Mouse (Mus musculus) embryonic facial prominence, embryonic 15.5 days (tissue): ENCODE data around the gene Baz2b. TPM values are rescaled to one million over a fixed set of nuclear protein-coding genes. Genes with fewer than 3 reads are reported as not detected.

ENCODE experiments used
- ATAC-seq: fragments of 200-750 bp; cut with Nextera tagmentation; 2 replicates; pipeline ENCODE4 v1.8.0; 2017; ENCODE audit warnings: low read depth, moderate TSS enrichment; ENCODE audit not compliant: insufficient number of reproducible peaks, low FRiP score, low TSS enrichment
- H3K27ac ChIP-seq: fragments of 300-500 bp; sonication (generic); replicated peaks from 2 replicates; pipeline ENCODE4 v1.5.1; 2015; ENCODE audit warnings: mild to moderate bottlenecking, inconsistent platforms
- H3K27me3 ChIP-seq: fragments of 300-500 bp; sonication (generic); 2 replicates; pipeline ENCODE4 v1.6.1; 2015; ENCODE audit warnings: inconsistent platforms
- H3K36me3 ChIP-seq: fragments of 300-500 bp; sonication (generic); 2 replicates; pipeline ENCODE4 v1.6.1; 2015; ENCODE audit warnings: mild to moderate bottlenecking, inconsistent platforms
- H3K4me1 ChIP-seq: fragments of 300-500 bp; sonication (generic); 2 replicates; pipeline ENCODE4 v1.6.1; 2015; ENCODE audit warnings: inconsistent platforms
- H3K4me2 ChIP-seq: fragments of 300-500 bp; sonication (generic); replicated peaks from 2 replicates; pipeline ENCODE4 v1.6.1; 2015; ENCODE audit warnings: mild to moderate bottlenecking, inconsistent platforms
- H3K4me3 ChIP-seq: fragments of 300-500 bp; sonication (generic); replicated peaks from 2 replicates; pipeline ENCODE4 v1.5.1; 2015; ENCODE audit warnings: mild to moderate bottlenecking, inconsistent platforms
- H3K9ac ChIP-seq: fragments of 300-500 bp; sonication (generic); 2 replicates; pipeline ENCODE4 v1.6.1; 2015; ENCODE audit warnings: inconsistent platforms
- H3K9me3 ChIP-seq: fragments of 300-500 bp; sonication (generic); replicated peaks from 2 replicates; pipeline ENCODE4 v1.6.1; 2016; ENCODE audit warnings: inconsistent platforms
- whole genome bisulfite sequencing: fragments of 180-500 bp; shearing (Covaris S2); methylation state at CpG from one replicate; pipeline ENCODE4 v1.1.7; 2015; 5-methylcytosine and 5-hydroxymethylcytosine counted together
- polyA plus RNA-seq: library from polyadenylated mRNA; unstranded; fragments of >200 nt; fragmentation: Nextera tagmentation; extraction: Ambion mirVana; gene quantifications from 2 replicates; pipeline ENCODE4 v1.2.1, GENCODE M21; 2015

Gene Baz2b
- polyA plus RNA-seq, 1 experiment from 2014 or later: 58.1 TPM

- 47% methylated on average over 10 of the region's 10 CpGs for WGBS
- Histone ChIP-seq H3K27me3 (no peaks in the 10 kb centered on the region), H3K9ac (no peak overlapping the region), H3K36me3 (no peaks in the 10 kb centered on the region), H3K9me3 (no peaks in the 10 kb centered on the region), H3K4me3 (no peak overlapping the region), H3K27ac (no peak overlapping the region), H3K4me1 (peaks cover 39% of the 10 kb centered on the region), H3K4me2 (no peak overlapping the region)
- no peak for ATAC-seq
These were observed 90.7 kb downstream of the Baz2b start for GRCm38 (mm10) chr2:60118684-60119558.

GRCm38 (mm10) chr2:60117867-60118266, 91.8 kb downstream of the Baz2b start:
- H3K4me1 ChIP-seq: peaks cover 43% of the 10 kb centered on the region
- ATAC-seq: no peak
- no peak overlapping the region for H3K9ac ChIP-seq
- H3K9me3 ChIP-seq: no peaks in the 10 kb centered on the region
- no peaks in the 10 kb centered on the region for H3K27me3 ChIP-seq
- H3K27ac ChIP-seq: no peak overlapping the region
- WGBS: 75% methylated on average over 9 of the region's 9 CpGs
- no peaks in the 10 kb centered on the region for H3K36me3 ChIP-seq
- H3K4me2 ChIP-seq: no peak overlapping the region
- no peak overlapping the region for H3K4me3 ChIP-seq

DNA sequence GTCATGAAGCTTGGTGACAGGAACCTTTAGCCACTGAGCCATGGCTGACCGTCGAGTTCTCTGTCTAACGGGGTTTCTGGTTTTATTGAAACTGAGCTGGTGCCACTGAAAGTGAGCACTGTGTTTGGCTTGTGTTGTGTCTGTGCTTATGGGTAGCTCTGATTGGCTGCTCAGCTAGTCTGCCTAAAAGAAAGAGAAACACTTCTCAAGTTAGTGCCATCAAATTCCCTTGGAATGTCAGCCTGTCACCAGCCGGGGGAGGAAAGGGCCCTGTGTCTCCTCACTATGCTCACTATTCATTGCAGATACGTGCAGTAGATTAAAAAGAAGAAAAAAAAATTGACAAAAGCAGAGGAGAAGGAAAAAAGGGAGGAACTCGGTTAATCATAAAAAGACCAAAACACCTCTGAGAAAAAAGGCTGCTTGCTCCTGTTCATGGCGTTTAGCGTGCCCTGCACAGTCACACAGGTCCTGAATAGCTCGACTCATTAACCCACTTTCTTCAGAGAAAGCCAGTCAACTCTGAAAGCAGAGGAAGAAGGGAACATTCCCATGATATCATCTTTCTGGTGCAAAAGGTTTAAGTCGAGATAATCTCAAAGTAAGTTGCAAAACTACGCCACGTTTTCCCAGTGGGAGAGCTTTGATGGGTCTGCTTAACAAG, 93.6 kb downstream of the Baz2b start:
- Histone ChIP-seq H3K27me3 (no peaks in the 10 kb centered on the region), H3K4me2 (no peak overlapping the region), H3K36me3 (peaks cover 4% of the 10 kb centered on the region), H3K9me3 (no peaks in the 10 kb centered on the region), H3K4me3 (no peak overlapping the region), H3K27ac (no peak overlapping the region), H3K9ac (no peak overlapping the region), H3K4me1 (peaks cover 39% of the 10 kb centered on the region)
- ATAC-seq: no peak
- 52% methylated on average over 12 of the region's 12 CpGs for WGBS

DNA sequence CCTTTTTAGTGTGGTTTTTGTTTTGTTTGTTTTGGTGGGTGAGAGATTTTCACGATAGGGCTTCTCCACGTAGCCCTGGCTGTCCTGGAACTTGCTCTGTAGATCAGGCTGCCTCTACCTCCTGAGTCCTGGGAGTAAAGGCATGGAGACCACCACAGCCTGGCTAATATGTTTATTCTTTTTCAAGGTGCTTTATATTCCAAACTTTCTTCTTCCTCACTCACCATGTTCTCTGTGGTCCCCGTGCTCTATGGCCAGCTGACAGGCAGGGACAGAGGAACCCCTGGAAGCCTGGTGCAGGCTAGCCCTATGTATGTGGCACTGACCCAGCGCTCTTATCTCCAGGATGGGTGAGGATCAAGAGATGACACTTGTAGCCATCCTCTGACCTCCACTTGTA, 94.7 kb downstream of the Baz2b start:
- ATAC-seq: no peak
- H3K4me2 ChIP-seq: no peak overlapping the region

GRCm38 (mm10) chr2:60113661-60114560, 95.7 kb downstream of the Baz2b start:
- no peak for ATAC-seq
- 75% methylated on average over 12 of the region's 12 CpGs for WGBS

More for the DNA sequence above, 94.7 kb downstream of the Baz2b start:
- no peak overlapping the region for H3K4me3 ChIP-seq
- H3K9me3 ChIP-seq: no peaks in the 10 kb centered on the region
- H3K27ac ChIP-seq: no peak overlapping the region
- H3K9ac ChIP-seq: no peak overlapping the region
- peaks cover 32% of the 10 kb centered on the region for H3K4me1 ChIP-seq
- no peaks in the 10 kb centered on the region for H3K27me3 ChIP-seq
- 80% methylated on average over 4 of the region's 4 CpGs for WGBS
- H3K36me3 ChIP-seq: peaks cover 10% of the 10 kb centered on the region

GRCm38 (mm10) chr2:60112116-60112515, 97.5 kb downstream of the Baz2b start:
- Histone ChIP-seq H3K4me2 (no peak overlapping the region), H3K36me3 (peaks cover 10% of the 10 kb centered on the region), H3K9ac (no peak overlapping the region), H3K9me3 (no peaks in the 10 kb centered on the region), H3K27ac (no peak overlapping the region), H3K4me1 (peaks cover 24% of the 10 kb centered on the region), H3K27me3 (no peaks in the 10 kb centered on the region), H3K4me3 (no peak overlapping the region)
- no peak for ATAC-seq
- 92% methylated on average over 2 of the region's 2 CpGs for WGBS

More at GRCm38 (mm10) chr2:60113661-60114560, 95.7 kb downstream of the Baz2b start:
- Histone ChIP-seq H3K4me2 (no peak overlapping the region), H3K27me3 (no peaks in the 10 kb centered on the region), H3K9me3 (no peaks in the 10 kb centered on the region), H3K9ac (no peak overlapping the region), H3K27ac (no peak overlapping the region), H3K36me3 (peaks cover 10% of the 10 kb centered on the region), H3K4me3 (no peak overlapping the region), H3K4me1 (peaks cover 28% of the 10 kb centered on the region)

- Histone ChIP-seq H3K36me3 (peaks cover 10% of the 10 kb centered on the region), H3K4me2 (no peak overlapping the region), H3K4me3 (no peak overlapping the region), H3K9ac (no peak overlapping the region), H3K27me3 (no peaks in the 10 kb centered on the region), H3K9me3 (no peaks in the 10 kb centered on the region), H3K27ac (no peak overlapping the region), H3K4me1 (peaks cover 5% of the 10 kb centered on the region; the same call in 1 of the 2 replicates)
- no peak for ATAC-seq
- 84% methylated on average over 3 of the region's 3 CpGs for WGBS
These were observed 100.6 kb downstream of the Baz2b start for GRCm38 (mm10) chr2:60109001-60109400.

DNA sequence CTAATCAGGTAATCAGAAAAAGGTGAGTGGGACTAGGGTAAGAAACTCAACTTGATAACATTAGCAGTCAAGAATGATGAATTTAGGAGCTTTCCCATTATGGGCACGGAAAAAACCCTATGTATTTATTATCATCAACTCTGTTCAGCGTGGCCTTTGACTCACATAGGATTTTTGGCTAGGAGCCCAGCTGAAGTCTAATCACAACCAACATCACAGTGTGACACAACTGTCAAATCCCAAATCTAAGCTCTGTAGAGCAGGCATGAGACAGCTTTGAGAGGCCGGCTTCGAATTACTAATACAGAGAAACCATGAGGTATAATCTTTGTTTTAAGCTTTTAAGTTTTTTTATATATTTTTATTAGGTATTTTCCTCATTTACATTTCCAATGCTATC, 113.0 kb downstream of the Baz2b start:
- H3K4me3 ChIP-seq: no peak overlapping the region
- H3K4me2 ChIP-seq: no peak overlapping the region
- H3K9me3 ChIP-seq: no peaks in the 10 kb centered on the region
- H3K27ac ChIP-seq: no peak overlapping the region
- 64% methylated on average over 4 of the region's 4 CpGs for WGBS
- no peaks in the 10 kb centered on the region for H3K27me3 ChIP-seq
- 0 out of 2 replicates have a peak, but pooled peaks cover 3% of the 10 kb centered on the region for H3K4me1 ChIP-seq
- no peak for ATAC-seq
- H3K36me3 ChIP-seq: 0 out of 2 replicates have a peak, but pooled peaks cover 4% of the 10 kb centered on the region
- H3K9ac ChIP-seq: no peak overlapping the region

DNA sequence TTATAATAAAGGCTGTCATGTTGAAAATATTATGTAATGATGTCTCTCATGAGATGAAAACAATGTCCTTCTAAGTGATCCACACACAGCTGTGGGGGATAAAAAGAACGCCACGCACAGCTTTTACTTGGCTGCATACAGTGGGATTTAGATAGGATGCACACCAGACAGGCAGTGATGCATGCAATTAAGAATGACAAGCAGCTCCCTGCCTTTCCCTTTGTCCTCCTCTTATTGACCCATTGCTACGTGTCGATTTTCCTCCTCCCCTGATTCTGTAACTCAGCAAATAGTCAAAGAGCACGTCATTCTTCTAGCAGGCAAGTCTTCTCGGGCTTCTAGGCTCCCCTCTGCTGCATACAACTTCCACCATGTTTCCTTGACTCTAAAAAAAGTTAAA, 119.4 kb downstream of the Baz2b start:
- H3K4me3 ChIP-seq: no peak overlapping the region
- H3K9me3 ChIP-seq: no peaks in the 10 kb centered on the region
- ATAC-seq: no peak
- no peak overlapping the region for H3K27ac ChIP-seq
- peaks cover 3% of the 10 kb centered on the region; the same call in 1 of the 2 replicates for H3K4me1 ChIP-seq
- no peak overlapping the region for H3K9ac ChIP-seq
- no peaks in the 10 kb centered on the region for H3K27me3 ChIP-seq
- WGBS: 60% methylated on average over 6 of the region's 6 CpGs
- 0 out of 2 replicates have a peak, but pooled peaks cover 4% of the 10 kb centered on the region for H3K36me3 ChIP-seq
- no peak overlapping the region for H3K4me2 ChIP-seq

DNA sequence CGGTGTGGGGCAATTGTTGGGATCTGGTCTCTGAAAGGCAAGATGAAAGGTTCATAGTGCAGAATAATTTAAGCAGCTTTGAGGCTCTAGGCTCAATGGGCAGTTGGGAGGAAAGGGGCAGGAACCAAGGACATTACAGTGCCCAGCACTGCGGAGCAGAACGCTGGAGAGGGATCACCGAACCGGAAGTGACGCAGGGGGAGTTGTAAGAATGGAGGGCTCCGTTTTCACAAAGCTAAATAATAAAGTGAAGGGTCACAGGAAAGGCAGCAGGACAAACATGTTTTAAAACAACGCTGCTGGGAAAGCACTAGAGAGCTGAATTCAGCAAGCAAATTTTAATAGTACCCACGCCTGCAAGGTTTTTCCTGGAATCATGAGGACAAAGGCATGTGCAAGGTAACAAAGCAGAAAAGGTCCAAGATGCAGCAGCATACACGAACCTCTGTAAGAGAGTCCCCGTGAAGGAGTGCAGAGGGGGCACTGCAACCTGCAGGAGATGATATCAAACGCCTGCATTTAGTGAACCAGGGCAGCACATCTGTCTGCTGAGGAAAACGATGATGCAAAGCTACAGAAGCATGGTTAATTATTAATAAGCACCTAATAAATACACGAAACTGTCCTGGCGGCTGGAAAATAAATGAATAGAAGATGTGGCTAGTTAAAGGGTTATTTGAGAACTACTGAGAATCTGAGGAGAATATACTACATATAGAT, 120.0 kb downstream of the Baz2b start:
- 65% methylated on average over 15 of the region's 15 CpGs for WGBS

More for the DNA sequence above, 120.0 kb downstream of the Baz2b start:
- H3K4me3 ChIP-seq: no peak overlapping the region
- H3K9ac ChIP-seq: no peak overlapping the region
- H3K27me3 ChIP-seq: no peaks in the 10 kb centered on the region
- H3K4me2 ChIP-seq: no peak overlapping the region
- peaks cover 3% of the 10 kb centered on the region; the same call in 1 of the 2 replicates for H3K4me1 ChIP-seq
- H3K9me3 ChIP-seq: no peaks in the 10 kb centered on the region
- H3K36me3 ChIP-seq: 0 out of 2 replicates have a peak, but pooled peaks cover 4% of the 10 kb centered on the region
- ATAC-seq: no peak; the same call in 1 of the 2 replicates
- no peak overlapping the region for H3K27ac ChIP-seq
